Mouse (Mus musculus) brown adipose tissue, adult 24 weeks (tissue): Measurements from ENCODE around the gene Pawr. TPM values are rescaled to one million over a fixed set of nuclear protein-coding genes. Genes with fewer than 3 reads are reported as not detected.
A peak's percentile ranks its signal among the peaks of the same experiment; 100 is the strongest.

Source experiments
- H3K27ac ChIP-seq: fragments of 200-500 bp; replicated peaks from 2 replicates; pipeline ENCODE4 v1.5.1; 2012; ENCODE audit warnings: low read depth, mild to moderate bottlenecking, low read length
- H3K4me1 ChIP-seq: fragments of 200-500 bp; 2 replicates; pipeline ENCODE4 v1.6.1; 2012; ENCODE audit warnings: low read length, mixed read lengths; ENCODE audit not compliant: control insufficient read depth, insufficient read depth, insufficient read length
- H3K4me3 ChIP-seq: fragments of 200-500 bp; 2 replicates; pipeline ENCODE4 v1.5.1; 2012; ENCODE audit warnings: low read depth, mild to moderate bottlenecking, low read length, moderate library complexity; ENCODE audit not compliant: insufficient read depth
- polyA plus RNA-seq: library from polyadenylated mRNA; stranded (reverse); fragments of >200 nt; gene quantifications from 2 replicates; pipeline ENCODE4 v1.2.4, GENCODE M21; 2012; ENCODE audit not compliant: missing spikeins, insufficient read depth, insufficient read length

Pawr gene
- 1.2 and 1.3 TPM in 2 replicates for polyA plus RNA-seq

- no peaks in the 10 kb centered on the region for H3K4me1 ChIP-seq
- H3K4me3 ChIP-seq: peak within 1 kb of the TSS; percentile 94
- no peak within 1 kb of the TSS for H3K27ac ChIP-seq
Observed at GRCm38 (mm10) chr10:108331784-108332561, at the start of gene Pawr. Gene Pawr (plus strand): TSS chr10:108332121.

GRCm38 (mm10) chr10:108282351-108282750, 49.6 kb upstream of the Pawr start:
- Histone ChIP-seq H3K27ac (no peak overlapping the region), H3K4me1 (no peaks in the 10 kb centered on the region), H3K4me3 (no peak overlapping the region)

- Histone ChIP-seq H3K4me3 (no peak overlapping the region), H3K4me1 (no peaks in the 10 kb centered on the region), H3K27ac (no peak overlapping the region)
Observed at GRCm38 (mm10) chr10:108283418-108283817, 48.5 kb upstream of the Pawr start.

DNA sequence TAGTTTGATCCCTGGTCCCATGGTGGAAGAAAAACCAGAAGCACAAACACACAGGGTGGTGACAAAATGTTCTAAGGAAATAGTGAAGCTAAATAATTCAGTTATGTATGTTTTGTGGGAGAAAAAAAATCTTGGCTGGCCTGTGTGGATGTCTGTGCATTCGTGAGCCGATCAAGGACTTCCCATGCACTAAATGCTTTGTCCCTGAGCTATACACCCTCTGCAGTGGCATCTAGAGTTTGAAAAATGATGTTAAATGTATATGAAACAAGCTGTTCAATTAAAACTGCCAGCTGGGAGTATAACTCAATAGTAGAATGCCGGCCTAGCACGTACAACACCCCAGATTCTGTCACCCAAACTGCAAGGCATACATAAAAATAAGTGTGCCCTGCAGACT, 48.1 kb upstream of the Pawr start:
- Histone ChIP-seq H3K4me3 (no peak overlapping the region), H3K27ac (no peak overlapping the region), H3K4me1 (no peaks in the 10 kb centered on the region)

DNA sequence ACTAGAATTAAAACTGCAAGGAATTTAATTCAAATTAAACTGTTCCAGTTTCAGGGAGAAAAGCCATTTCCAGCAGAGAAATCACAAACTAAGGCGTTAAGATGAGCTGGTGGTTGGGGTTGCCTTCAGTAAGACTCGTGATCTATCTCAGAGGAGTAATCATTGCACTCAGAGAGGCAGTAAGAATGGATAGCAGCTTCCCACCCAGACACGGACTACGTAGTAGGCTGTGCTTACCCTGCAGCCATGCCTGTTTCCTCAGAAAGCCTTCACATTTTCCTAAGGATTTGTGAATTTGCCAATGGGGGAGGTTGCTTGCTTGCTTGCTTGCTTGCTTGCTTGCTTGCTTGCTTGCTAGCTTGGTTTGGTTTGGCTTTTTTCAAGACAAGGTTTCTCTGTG, 47.5 kb upstream of the Pawr start:
- Histone ChIP-seq H3K4me3 (no peak overlapping the region), H3K27ac (no peak overlapping the region), H3K4me1 (no peaks in the 10 kb centered on the region)

- Histone ChIP-seq H3K4me3 (no peak overlapping the region), H3K4me1 (no peaks in the 10 kb centered on the region), H3K27ac (no peak overlapping the region)
Observed at GRCm38 (mm10) chr10:108284977-108285376, 46.9 kb upstream of the Pawr start.

DNA sequence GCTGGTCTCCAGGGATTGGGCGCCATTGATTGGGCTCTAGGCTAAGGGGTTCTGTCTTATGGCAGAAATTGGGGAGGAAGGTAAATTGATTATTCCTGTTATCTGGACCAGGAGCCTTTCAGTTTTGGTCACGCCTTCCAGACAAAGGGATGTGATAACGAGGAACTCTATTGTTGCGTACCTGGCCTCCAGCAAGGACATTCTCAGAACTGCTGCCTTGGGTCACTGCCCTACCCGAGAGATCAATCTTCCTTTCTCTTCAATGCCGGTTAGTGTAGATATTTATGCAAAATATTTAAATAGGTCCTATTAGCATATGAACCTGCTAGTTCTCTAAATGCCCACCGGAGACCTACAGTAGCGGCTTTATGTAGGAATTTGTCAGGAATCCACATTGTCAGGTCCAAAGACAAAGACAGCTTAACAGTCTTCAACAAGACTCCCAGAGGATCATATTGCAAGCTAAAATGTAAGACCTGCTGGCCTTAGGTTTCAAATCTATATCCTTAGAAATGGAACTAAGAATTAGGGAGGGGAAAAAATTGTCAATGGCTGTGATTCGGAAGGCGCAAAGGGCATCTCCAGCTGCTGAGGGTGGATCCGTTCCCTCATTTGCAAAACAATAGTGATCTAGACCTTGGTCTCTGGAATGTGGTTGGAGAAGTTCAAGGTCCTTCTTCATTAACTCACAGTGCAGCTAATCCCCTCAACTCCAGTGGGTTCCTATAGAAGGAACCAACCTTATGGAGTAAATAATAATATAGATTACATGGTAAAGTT, 45.1 kb upstream of the Pawr start:
- no peak overlapping the region for H3K27ac ChIP-seq
- no peaks in the 10 kb centered on the region for H3K4me1 ChIP-seq
- no peak overlapping the region for H3K4me3 ChIP-seq

DNA sequence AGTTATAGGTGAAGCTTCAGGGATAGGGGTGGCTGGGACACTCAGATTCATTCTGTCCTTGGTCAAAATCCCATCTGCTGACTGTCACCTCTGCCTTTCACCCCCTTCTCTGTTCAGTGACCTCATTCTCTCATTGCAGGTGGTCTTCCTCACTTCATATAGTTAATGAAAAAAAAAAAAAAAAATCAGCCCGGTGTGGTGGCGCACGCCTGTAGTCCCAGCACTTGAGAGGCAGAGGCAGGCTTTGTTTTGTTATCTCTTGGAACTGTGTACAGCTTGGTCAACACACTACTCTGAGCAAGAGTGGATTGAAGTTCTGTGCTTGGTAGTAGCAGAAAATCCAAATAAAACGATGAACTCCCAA, 44.5 kb upstream of the Pawr start:
- Histone ChIP-seq H3K4me3 (no peak overlapping the region), H3K4me1 (no peaks in the 10 kb centered on the region), H3K27ac (no peak overlapping the region)

- H3K4me3 ChIP-seq: no peak overlapping the region
- no peaks in the 10 kb centered on the region for H3K4me1 ChIP-seq
Observed at GRCm38 (mm10) chr10:108290046-108290445, 41.9 kb upstream of the Pawr start.

DNA sequence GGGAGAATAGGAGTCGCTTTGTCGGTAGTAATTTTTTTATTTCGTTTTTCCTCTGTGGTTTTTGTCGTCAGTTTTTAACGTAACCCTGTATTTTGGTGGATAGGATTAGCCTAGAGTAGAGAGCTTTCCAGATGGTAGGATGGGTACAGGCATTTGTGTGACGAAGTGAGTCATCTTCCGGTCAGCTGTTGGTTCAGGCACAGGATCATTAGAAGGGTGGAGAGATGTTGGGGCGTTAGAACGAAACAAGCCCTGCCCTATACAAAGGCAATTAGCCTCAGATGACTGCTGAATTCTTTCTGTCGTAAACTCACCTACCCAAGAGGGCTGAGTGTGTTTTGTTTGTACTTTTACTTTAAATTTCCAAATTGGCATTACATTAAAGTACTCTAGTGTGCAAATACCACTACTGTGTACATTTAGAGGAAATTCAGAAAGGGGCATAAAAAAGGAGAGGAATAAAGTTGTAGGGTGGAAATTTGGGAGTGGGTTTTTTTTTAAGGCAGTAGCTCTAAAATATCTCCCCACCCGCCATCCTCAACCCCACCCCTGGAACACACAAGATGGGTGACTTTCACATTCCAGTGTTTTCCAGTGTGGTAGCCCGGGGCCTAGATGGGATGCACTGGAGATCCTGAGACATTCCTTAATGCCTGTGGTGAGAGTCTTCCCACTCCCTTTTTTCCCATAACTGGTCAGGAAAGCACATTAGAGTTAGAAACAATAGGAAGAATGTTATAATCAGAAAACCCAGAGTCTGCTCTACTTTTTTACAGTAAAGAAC, 40.0 kb upstream of the Pawr start:
- H3K4me1 ChIP-seq: no peaks in the 10 kb centered on the region
- H3K27ac ChIP-seq: no peak overlapping the region

More at GRCm38 (mm10) chr10:108290046-108290445, 41.9 kb upstream of the Pawr start:
- H3K27ac ChIP-seq: no peak overlapping the region

DNA sequence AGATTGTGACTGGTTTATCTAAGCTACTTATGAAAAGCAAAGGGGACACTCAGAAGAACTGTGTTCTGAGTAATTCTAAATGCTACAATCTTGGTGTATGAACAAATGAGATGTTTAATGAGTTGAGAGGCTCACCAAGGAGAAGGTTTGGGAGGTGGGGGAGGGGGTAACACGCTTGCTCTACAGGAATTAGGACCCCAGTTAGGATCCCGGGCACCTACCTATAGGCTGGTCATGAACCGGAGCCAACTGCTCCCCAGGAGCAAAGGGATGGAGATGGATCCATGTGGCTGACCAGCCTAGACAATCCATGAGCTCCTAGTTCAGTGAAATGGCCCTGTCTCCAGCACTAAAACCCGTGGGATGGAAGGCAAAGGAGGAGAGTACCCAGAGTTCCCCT, 39.3 kb upstream of the Pawr start:
- Histone ChIP-seq H3K4me1 (no peaks in the 10 kb centered on the region), H3K4me3 (no peak overlapping the region), H3K27ac (no peak overlapping the region)

More for the DNA sequence above, 40.0 kb upstream of the Pawr start:
- H3K4me3 ChIP-seq: no peak overlapping the region

- no peaks in the 10 kb centered on the region for H3K4me1 ChIP-seq
- no peak overlapping the region for H3K27ac ChIP-seq
- H3K4me3 ChIP-seq: no peak overlapping the region
Observed at GRCm38 (mm10) chr10:108293620-108294195, 38.2 kb upstream of the Pawr start.

DNA sequence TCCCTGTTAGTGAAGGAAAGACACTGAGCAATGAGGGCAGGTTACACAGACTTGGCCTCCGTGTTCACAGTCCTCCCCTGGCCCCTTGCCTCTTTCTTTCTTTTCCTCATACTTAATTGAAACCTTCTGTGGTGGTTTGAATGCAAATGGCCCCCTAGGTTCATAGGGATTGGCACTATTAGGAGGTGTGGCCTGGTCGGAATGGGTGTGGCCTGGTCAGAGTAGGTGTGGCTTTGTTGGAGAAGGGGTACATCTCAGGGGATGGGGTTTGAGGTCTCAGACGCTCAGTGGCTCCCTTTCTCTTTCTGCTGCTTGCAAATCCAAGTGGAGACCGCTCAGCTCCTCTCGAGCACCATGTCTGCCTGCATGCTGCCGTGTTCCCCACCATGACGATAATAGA, 37.2 kb upstream of the Pawr start:
- no peaks in the 10 kb centered on the region for H3K4me1 ChIP-seq
- H3K27ac ChIP-seq: no peak overlapping the region
- no peak overlapping the region for H3K4me3 ChIP-seq

GRCm38 (mm10) chr10:108296446-108296845, 35.5 kb upstream of the Pawr start:
- Histone ChIP-seq H3K4me3 (no peak overlapping the region), H3K27ac (no peak overlapping the region), H3K4me1 (no peaks in the 10 kb centered on the region)

GRCm38 (mm10) chr10:108298261-108298660, 33.7 kb upstream of the Pawr start:
- no peaks in the 10 kb centered on the region for H3K4me1 ChIP-seq
- H3K27ac ChIP-seq: no peak overlapping the region

More at GRCm38 (mm10) chr10:108298261-108298660, 33.7 kb upstream of the Pawr start:
- no peak overlapping the region for H3K4me3 ChIP-seq
